ENCODE assay signal across 8 mouse cellular contexts in the genomic region with DNA sequence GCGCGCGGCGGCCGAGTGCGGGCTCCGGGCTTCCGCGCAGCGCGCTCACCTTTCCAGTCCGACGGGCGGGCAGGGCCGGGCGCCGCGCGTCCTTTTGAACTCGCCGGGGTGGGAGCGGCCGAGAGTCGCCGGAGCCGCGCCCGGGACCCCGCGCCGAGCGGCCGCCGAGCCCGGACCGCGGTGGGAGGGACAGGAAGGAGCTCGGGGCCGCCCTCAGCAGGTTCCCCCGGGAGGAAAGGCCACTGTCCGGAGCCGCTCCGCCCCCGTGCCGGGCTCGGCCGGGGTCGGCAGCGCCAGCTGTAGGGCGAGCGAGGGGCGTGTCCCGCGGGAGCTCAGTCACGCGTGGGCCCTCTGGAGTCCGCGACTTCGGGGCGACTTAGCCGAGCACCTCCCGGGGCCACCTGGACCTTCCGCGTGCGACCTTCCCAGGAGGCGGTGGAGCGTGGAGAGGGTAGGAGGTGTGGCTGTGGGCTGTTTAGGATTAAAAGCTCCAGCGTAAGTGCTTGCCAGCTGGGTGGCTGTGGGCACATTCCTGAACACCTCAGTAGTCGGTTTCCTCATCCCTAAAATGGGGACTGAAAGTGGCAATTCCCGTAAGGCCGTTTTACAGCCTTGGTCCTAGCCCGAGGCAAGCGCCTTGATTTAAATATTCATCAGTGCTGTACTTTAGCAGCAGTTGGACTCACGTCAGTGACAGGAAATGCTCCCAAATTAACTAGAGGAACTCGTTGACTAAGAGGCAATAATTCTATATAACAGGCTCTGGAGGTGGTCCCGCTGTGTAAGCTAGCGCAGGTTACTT. TPM values are rescaled to one million over a fixed set of nuclear protein-coding genes. Genes with fewer than 3 reads are reported as not detected.
A peak's percentile ranks its signal among the peaks of the same experiment; 100 is the strongest.
DNase-seq lines count a peak whose midpoint lies in the region; ATAC-seq lines count a peak whose summit lies in the region.

A gene (minus strand): TSS at position 241 of the 802 bp plus-strand sequence.

- peaks cover 10% of the 10 kb centered on the region; the same call in 1 of the 2 replicates for H3K4me1 ChIP-seq in forebrain, embryonic 11.5 days (replicated peaks; ENCODE audit: control insufficient read depth, insufficient read depth, low read length)
- H3K4me1 ChIP-seq in hindbrain, embryonic 11.5 days (replicated peaks; ENCODE audit: control insufficient read depth, insufficient read depth, low read length) = peaks cover 8% of the 10 kb centered on the region
- H3K4me1 ChIP-seq in limb, embryonic 13.5 days = peaks cover 15% of the 10 kb centered on the region
- peaks cover 12% of the 10 kb centered on the region; the same call in 1 of the 2 replicates for H3K4me1 ChIP-seq in midbrain, embryonic 14.5 days (ENCODE audit: control insufficient read depth, insufficient read depth, low read length)

- H3K36me3 ChIP-seq in forebrain, embryonic 11.5 days (ENCODE audit: control insufficient read depth, insufficient read depth, low read length) = no peaks in the 10 kb centered on the region
- no peaks in the 10 kb centered on the region for H3K36me3 ChIP-seq in hindbrain, embryonic 11.5 days (ENCODE audit: control insufficient read depth, insufficient read depth, low read length)
- no peaks in the 10 kb centered on the region for H3K36me3 ChIP-seq in limb, embryonic 13.5 days
- H3K36me3 ChIP-seq in midbrain, embryonic 14.5 days (ENCODE audit: control insufficient read depth, insufficient read depth, low read length) = no peaks in the 10 kb centered on the region

- peak within 1 kb of the TSS; percentile 42 for H3K4me3 ChIP-seq in forebrain, embryonic 11.5 days (ENCODE audit: low read depth, low read length)
- H3K4me3 ChIP-seq in hindbrain, embryonic 11.5 days (ENCODE audit: low read depth, low read length) = peak within 1 kb of the TSS; percentile 45
- peak within 1 kb of the TSS; percentile 60 for H3K4me3 ChIP-seq in limb, embryonic 13.5 days
- H3K4me3 ChIP-seq in midbrain, embryonic 14.5 days (replicated peaks; ENCODE audit: low read depth, low read length) = peak within 1 kb of the TSS; percentile 36

- H3K9me3 ChIP-seq in forebrain, embryonic 11.5 days (ENCODE audit: control insufficient read depth, low read length) = no peaks in the 10 kb centered on the region
- H3K9me3 ChIP-seq in hindbrain, embryonic 11.5 days (ENCODE audit: control insufficient read depth, low read length) = no peaks in the 10 kb centered on the region
- H3K9me3 ChIP-seq in limb, embryonic 13.5 days = no peaks in the 10 kb centered on the region
- no peaks in the 10 kb centered on the region for H3K9me3 ChIP-seq in midbrain, embryonic 14.5 days (ENCODE audit: control insufficient read depth, low read length)

- no peak within 1 kb of the TSS for H3K27ac ChIP-seq in forebrain, embryonic 11.5 days (ENCODE audit: low read depth, low read length)
- H3K27ac ChIP-seq in hindbrain, embryonic 11.5 days (ENCODE audit: low read depth, low read length) = no peak within 1 kb of the TSS
- H3K27ac ChIP-seq in limb, embryonic 13.5 days = no peak within 1 kb of the TSS
- no peak within 1 kb of the TSS for H3K27ac ChIP-seq in midbrain, embryonic 14.5 days (replicated peaks; ENCODE audit: low read depth, low read length)

- DNase-seq in spleen, adult 18-20 months = peak; percentile 52 to 55
- DNase-seq in spleen, postnatal 14 days (ENCODE audit: low spot score in 2 of 2) = no peak
- peak; percentile 60 for DNase-seq in forebrain, embryonic 11.5 days (ENCODE audit: low spot score)
- DNase-seq in hindbrain, embryonic 11.5 days (ENCODE audit: low spot score) = peak; percentile 55
- DNase-seq in midbrain, embryonic 14.5 days = peak; percentile 35
- DNase-seq in yolk sac, embryonic 10.5 days (ENCODE audit: low spot score) = peak; percentile 70
- no peak for DNase-seq in layer of hippocampus, postnatal 10 days (ENCODE audit: low spot score in 2 of 2)

- peak within 1 kb of the TSS; percentile 20; the same call in 1 of the 2 replicates for H3K9ac ChIP-seq in forebrain, embryonic 11.5 days (ENCODE audit: low read length)
- peak within 1 kb of the TSS; percentile 23; the same call in 1 of the 2 replicates for H3K9ac ChIP-seq in hindbrain, embryonic 11.5 days (ENCODE audit: low read depth, low read length)
- H3K9ac ChIP-seq in limb, embryonic 13.5 days = peak within 1 kb of the TSS; percentile 65
- peak within 1 kb of the TSS; percentile 4; the same call in 1 of the 2 replicates for H3K9ac ChIP-seq in midbrain, embryonic 14.5 days (replicated peaks; ENCODE audit: low read length)

- WGBS in forebrain, embryonic 11.5 days = under 1% methylated on average over 71 of the region's 77 CpGs
- 1% methylated on average over 64 of the region's 77 CpGs for WGBS in hindbrain, embryonic 11.5 days
- WGBS in limb, embryonic 13.5 days = under 1% methylated on average over 62 of the region's 77 CpGs
- under 1% methylated on average over 76 of the region's 77 CpGs for WGBS in midbrain, embryonic 14.5 days

- H3K4me2 ChIP-seq in forebrain, embryonic 11.5 days (ENCODE audit: low read depth, low read length, severe bottlenecking) = peak within 1 kb of the TSS; percentile 71
- H3K4me2 ChIP-seq in hindbrain, embryonic 11.5 days (replicated peaks; ENCODE audit: low read depth, low read length) = peak within 1 kb of the TSS; percentile 84
- H3K4me2 ChIP-seq in limb, embryonic 13.5 days (replicated peaks) = peak within 1 kb of the TSS; percentile 96
- peak within 1 kb of the TSS; percentile 63 for H3K4me2 ChIP-seq in midbrain, embryonic 14.5 days (ENCODE audit: low read length)

- no peak for ATAC-seq in forebrain, embryonic 11.5 days (replicated peaks; ENCODE audit: low FRiP score)
- ATAC-seq in hindbrain, embryonic 11.5 days (ENCODE audit: low FRiP score) = no peak
- no peak for ATAC-seq in limb, embryonic 13.5 days (ENCODE audit: low FRiP score, low read depth)
- ATAC-seq in midbrain, embryonic 14.5 days (ENCODE audit: low FRiP score, low TSS enrichment) = no peak

- H3K27me3 ChIP-seq in forebrain, embryonic 11.5 days (ENCODE audit: control insufficient read depth, insufficient read depth, low read length) = peaks cover 44% of the 10 kb centered on the region
- peaks cover 45% of the 10 kb centered on the region for H3K27me3 ChIP-seq in hindbrain, embryonic 11.5 days (ENCODE audit: control insufficient read depth, insufficient read depth, low read length)
- H3K27me3 ChIP-seq in limb, embryonic 13.5 days = peaks cover 78% of the 10 kb centered on the region
- peaks cover 53% of the 10 kb centered on the region for H3K27me3 ChIP-seq in midbrain, embryonic 14.5 days (ENCODE audit: control insufficient read depth, insufficient read depth, low read length)

RNA-seq across cellular contexts. Expression of the gene that starts here (rescaled TPM):
- polyA plus RNA-seq in forebrain, embryonic 11.5 days (2014; fragmentation: Nextera tagmentation; extraction: Ambion mirVana) = 3.7 and 4.1 TPM in 2 replicates
- polyA plus RNA-seq in hindbrain, embryonic 11.5 days (2014; fragmentation: Nextera tagmentation; extraction: Ambion mirVana) = 4.1 and 5.5 TPM in 2 replicates
- 8.5 and 9.8 TPM in 2 replicates for polyA plus RNA-seq in limb, embryonic 13.5 days (2015; fragmentation: Nextera tagmentation; extraction: Ambion mirVana)
- 0.78 and 3.6 TPM in 2 replicates for polyA plus RNA-seq in midbrain, embryonic 14.5 days (2014; fragmentation: Nextera tagmentation; extraction: Ambion mirVana)
- total RNA-seq in layer of hippocampus, postnatal 10 days (2021) = 1 to 10 TPM; 1.7 to 4.1 TPM

Comparison
In these comparisons a context has a peak if more than half of its experiments do, and no peak if none do; other contexts are left out.
1. DNase-seq: peak in spleen, adult 18-20 months (2 of 2), forebrain, embryonic 11.5 days (single experiment), hindbrain, embryonic 11.5 days (single experiment), midbrain, embryonic 14.5 days (single experiment) and yolk sac, embryonic 10.5 days (single experiment); none in spleen, postnatal 14 days (0 of 2) and layer of hippocampus, postnatal 10 days (0 of 2).
2. H3K9ac ChIP-seq: peak in every context shown above with its lines; median percentile 65 in limb, embryonic 13.5 days; 23 in hindbrain, embryonic 11.5 days; 20 in forebrain, embryonic 11.5 days; 4 in midbrain, embryonic 14.5 days.
3. Peak in every context shown above with its lines, with median percentiles within 50 percentile points of each other: H3K4me2 ChIP-seq and H3K4me3 ChIP-seq.